Mouse (Mus musculus): ENCODE results near the gene Scaper. TPM values are rescaled to one million over a fixed set of nuclear protein-coding genes. Genes with fewer than 3 reads are reported as not detected.

Gene Scaper
- polyA plus RNA-seq, 1 experiment from 2014 or later = 36.1 TPM

GRCm38 (mm10) chr9:55586141-55586540 is 351.8 kb downstream of the Scaper start:
- WGBS = 93% methylated on average over 6 of the region's 6 CpGs
- H3K4me3 ChIP-seq = no peak overlapping the region
- no peak overlapping the region for H3K4me2 ChIP-seq
- H3K27me3 ChIP-seq = no peaks in the 10 kb centered on the region
- no peak for ATAC-seq (ENCODE audit: low FRiP score, low read depth)
- H3K27ac ChIP-seq (replicated peaks) = no peak overlapping the region
- H3K36me3 ChIP-seq = peaks cover 3% of the 10 kb centered on the region; the same call in 1 of the 2 replicates
- H3K9me3 ChIP-seq = no peaks in the 10 kb centered on the region
- no peaks in the 10 kb centered on the region for H3K4me1 ChIP-seq (replicated peaks)
- no peak overlapping the region for H3K9ac ChIP-seq

- no peaks in the 10 kb centered on the region for H3K9me3 ChIP-seq
- no peak overlapping the region for H3K9ac ChIP-seq
- H3K27ac ChIP-seq (replicated peaks) = no peak overlapping the region
- H3K4me1 ChIP-seq (replicated peaks) = no peaks in the 10 kb centered on the region
- H3K4me3 ChIP-seq = no peak overlapping the region
- 30% methylated on average over 3 of the region's 3 CpGs for WGBS
- H3K27me3 ChIP-seq = no peaks in the 10 kb centered on the region
- no peak for ATAC-seq (ENCODE audit: low FRiP score, low read depth)
- peaks cover 3% of the 10 kb centered on the region; the same call in 1 of the 2 replicates for H3K36me3 ChIP-seq
- no peak overlapping the region for H3K4me2 ChIP-seq
These were observed 356.5 kb downstream of the Scaper start for GRCm38 (mm10) chr9:55581414-55581813.

- Histone ChIP-seq H3K9ac (no peak overlapping the region), H3K4me2 (no peak overlapping the region), H3K9me3 (no peaks in the 10 kb centered on the region), H3K4me3 (no peak overlapping the region), H3K4me1 (replicated peaks) (no peaks in the 10 kb centered on the region), H3K27ac (replicated peaks) (no peak overlapping the region), H3K27me3 (no peaks in the 10 kb centered on the region), H3K36me3 (no peaks in the 10 kb centered on the region)
- no peak for ATAC-seq (ENCODE audit: low FRiP score, low read depth)
- WGBS = 92% methylated on average over 1 of the region's 1 CpGs
These were observed 361.3 kb downstream of the Scaper start for GRCm38 (mm10) chr9:55576571-55576970.

GRCm38 (mm10) chr9:55571071-55571470 is 366.8 kb downstream of the Scaper start:
- H3K4me2 ChIP-seq = no peak overlapping the region
- H3K27me3 ChIP-seq = no peaks in the 10 kb centered on the region
- H3K4me3 ChIP-seq = no peak overlapping the region
- no peaks in the 10 kb centered on the region for H3K4me1 ChIP-seq (replicated peaks)
- 84% methylated on average over 1 of the region's 1 CpGs for WGBS
- no peaks in the 10 kb centered on the region for H3K36me3 ChIP-seq
- no peak overlapping the region for H3K9ac ChIP-seq
- no peak overlapping the region for H3K27ac ChIP-seq (replicated peaks)
- no peak for ATAC-seq (ENCODE audit: low FRiP score, low read depth)
- no peaks in the 10 kb centered on the region for H3K9me3 ChIP-seq

GRCm38 (mm10) chr9:55568466-55569159 is 369.3 kb downstream of the Scaper start:
- no peaks in the 10 kb centered on the region for H3K36me3 ChIP-seq
- ATAC-seq (ENCODE audit: low FRiP score, low read depth) = no peak
- no peak overlapping the region for H3K27ac ChIP-seq (replicated peaks)
- WGBS = 76% methylated on average over 5 of the region's 5 CpGs
- H3K4me3 ChIP-seq = no peak overlapping the region
- H3K27me3 ChIP-seq = no peaks in the 10 kb centered on the region
- H3K4me1 ChIP-seq (replicated peaks) = no peaks in the 10 kb centered on the region
- H3K4me2 ChIP-seq = no peak overlapping the region
- H3K9ac ChIP-seq = no peak overlapping the region
- H3K9me3 ChIP-seq = no peaks in the 10 kb centered on the region

GRCm38 (mm10) chr9:55560960-55561359 is 377.0 kb downstream of the Scaper start:
- WGBS = 88% methylated on average over 1 of the region's 1 CpGs
- H3K27ac ChIP-seq (replicated peaks) = no peak overlapping the region
- no peaks in the 10 kb centered on the region for H3K9me3 ChIP-seq
- H3K4me2 ChIP-seq = no peak overlapping the region
- ATAC-seq (ENCODE audit: low FRiP score, low read depth) = no peak
- H3K9ac ChIP-seq = no peak overlapping the region
- H3K4me3 ChIP-seq = no peak overlapping the region
- no peaks in the 10 kb centered on the region for H3K27me3 ChIP-seq
- H3K36me3 ChIP-seq = no peaks in the 10 kb centered on the region
- no peaks in the 10 kb centered on the region for H3K4me1 ChIP-seq (replicated peaks)

GRCm38 (mm10) chr9:55554986-55555385 is 382.9 kb downstream of the Scaper start:
- H3K27me3 ChIP-seq = peaks cover 17% of the 10 kb centered on the region
- no peak overlapping the region for H3K4me2 ChIP-seq
- H3K9me3 ChIP-seq = no peaks in the 10 kb centered on the region
- ATAC-seq (ENCODE audit: low FRiP score, low read depth) = no peak
- H3K9ac ChIP-seq = no peak overlapping the region
- no peaks in the 10 kb centered on the region for H3K4me1 ChIP-seq (replicated peaks)
- H3K27ac ChIP-seq (replicated peaks) = no peak overlapping the region
- WGBS = 79% methylated on average over 1 of the region's 1 CpGs
- no peaks in the 10 kb centered on the region for H3K36me3 ChIP-seq
- no peak overlapping the region for H3K4me3 ChIP-seq

- peaks cover 11% of the 10 kb centered on the region for H3K4me1 ChIP-seq (replicated peaks)
- no peak overlapping the region for H3K4me3 ChIP-seq
- WGBS = 11% methylated on average over 16 of the region's 16 CpGs
- 0 out of 2 replicates have a peak, but pooled peaks have one; percentile 42 for ATAC-seq (ENCODE audit: low FRiP score, low read depth)
- H3K36me3 ChIP-seq = no peaks in the 10 kb centered on the region
- no peak overlapping the region for H3K4me2 ChIP-seq
- H3K9me3 ChIP-seq = no peaks in the 10 kb centered on the region
- no peak overlapping the region for H3K9ac ChIP-seq
- peaks cover 67% of the 10 kb centered on the region for H3K27me3 ChIP-seq
- H3K27ac ChIP-seq (replicated peaks) = no peak overlapping the region
These were observed 388.5 kb downstream of the Scaper start for GRCm38 (mm10) chr9:55549302-55549890.

GRCm38 (mm10) chr9:55548871-55549270 is 389.0 kb downstream of the Scaper start:
- Histone ChIP-seq H3K27me3 (peaks cover 71% of the 10 kb centered on the region), H3K4me1 (replicated peaks) (peaks cover 16% of the 10 kb centered on the region), H3K27ac (replicated peaks) (no peak overlapping the region), H3K9me3 (no peaks in the 10 kb centered on the region), H3K4me2 (no peak overlapping the region), H3K4me3 (no peak overlapping the region), H3K9ac (no peak overlapping the region), H3K36me3 (no peaks in the 10 kb centered on the region)
- 17% methylated on average over 3 of the region's 3 CpGs for WGBS
- no peak for ATAC-seq (ENCODE audit: low FRiP score, low read depth)

GRCm38 (mm10) chr9:55546176-55547010 is 391.5 kb downstream of the Scaper start:
- no peak for ATAC-seq (ENCODE audit: low FRiP score, low read depth)
- Histone ChIP-seq H3K9ac (no peak overlapping the region), H3K4me1 (replicated peaks) (peaks cover 27% of the 10 kb centered on the region), H3K9me3 (no peaks in the 10 kb centered on the region), H3K27me3 (peaks cover 77% of the 10 kb centered on the region), H3K36me3 (no peaks in the 10 kb centered on the region), H3K4me2 (peak overlapping the region; percentile 32), H3K4me3 (peak overlapping the region; percentile 16), H3K27ac (replicated peaks) (no peak overlapping the region)
- WGBS = 2% methylated on average over 63 of the region's 63 CpGs

GRCm38 (mm10) chr9:55545556-55546175 is 392.3 kb downstream of the Scaper start:
- H3K27me3 ChIP-seq = peaks cover 77% of the 10 kb centered on the region
- 3% methylated on average over 41 of the region's 41 CpGs for WGBS
- ATAC-seq (ENCODE audit: low FRiP score, low read depth) = no peak
- H3K9me3 ChIP-seq = no peaks in the 10 kb centered on the region
- H3K4me3 ChIP-seq = peak overlapping the region; percentile 16
- peak overlapping the region; percentile 32; the same call in 1 of the 2 replicates for H3K4me2 ChIP-seq
- no peaks in the 10 kb centered on the region for H3K36me3 ChIP-seq
- peaks cover 33% of the 10 kb centered on the region for H3K4me1 ChIP-seq (replicated peaks)
- H3K9ac ChIP-seq = no peak overlapping the region
- no peak overlapping the region for H3K27ac ChIP-seq (replicated peaks)
